Mouse (Mus musculus): ENCODE results near the gene Klf3. TPM values are rescaled to one million over a fixed set of nuclear protein-coding genes. Genes with fewer than 3 reads are reported as not detected.

Gene Klf3
- polyA plus RNA-seq, 1 experiment from 2014 or later: 88.0 TPM

- Histone ChIP-seq H3K36me3 (ENCODE audit: control insufficient read depth, insufficient read depth, low read length) (no peaks in the 10 kb centered on the region), H3K27me3 (replicated peaks; ENCODE audit: control insufficient read depth, insufficient read depth, low read length) (no peaks in the 10 kb centered on the region), H3K27ac (ENCODE audit: low read depth) (peak overlapping the region; percentile 82), H3K4me3 (ENCODE audit: low read depth, low read length) (no peak overlapping the region), H3K9ac (ENCODE audit: low read length) (no peak overlapping the region), H3K4me1 (replicated peaks; ENCODE audit: control insufficient read depth, insufficient read depth, low read length) (peaks cover 12% of the 10 kb centered on the region; the same call in 1 of the 2 replicates), H3K9me3 (ENCODE audit: control insufficient read depth, low read length) (peaks cover 6% of the 10 kb centered on the region; the same call in 1 of the 2 replicates), H3K4me2 (ENCODE audit: low read length) (no peak overlapping the region)
- DNase-seq (ENCODE audit: low spot score): no peak
- 32% methylated on average over 5 of the region's 5 CpGs for WGBS
- ATAC-seq (replicated peaks; ENCODE audit: low FRiP score, low TSS enrichment, low read depth): peak; percentile 63; the same call in 1 of the 2 replicates
Observed at GRCm38 (mm10) chr5:64852656-64853398, 49.6 kb downstream of the Klf3 start.

DNA sequence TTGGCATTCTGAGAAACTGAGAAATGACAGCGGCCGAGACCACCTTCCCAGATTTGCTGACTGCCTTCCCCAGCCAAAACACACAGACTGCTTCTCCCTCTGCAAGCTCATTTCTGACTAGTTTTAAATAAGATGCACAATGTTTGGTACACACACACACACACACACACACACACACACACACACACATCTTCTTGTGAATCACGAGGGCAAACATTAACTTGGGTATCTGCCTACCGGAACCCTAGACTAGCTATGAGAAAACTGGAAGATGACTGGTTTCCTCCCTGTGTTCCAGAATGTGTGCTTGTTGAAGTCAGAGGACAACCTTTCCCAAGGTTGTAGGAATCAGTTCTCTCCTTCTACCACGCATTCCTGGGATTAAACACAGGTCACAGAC is 50.2 kb downstream of the Klf3 start:
- Histone ChIP-seq H3K9ac (ENCODE audit: low read length) (no peak overlapping the region), H3K4me2 (ENCODE audit: low read length) (no peak overlapping the region), H3K4me1 (replicated peaks; ENCODE audit: control insufficient read depth, insufficient read depth, low read length) (peaks cover 12% of the 10 kb centered on the region; the same call in 1 of the 2 replicates), H3K9me3 (ENCODE audit: control insufficient read depth, low read length) (peaks cover 6% of the 10 kb centered on the region; the same call in 1 of the 2 replicates), H3K36me3 (ENCODE audit: control insufficient read depth, insufficient read depth, low read length) (no peaks in the 10 kb centered on the region), H3K27ac (ENCODE audit: low read depth) (peak overlapping the region; percentile 82), H3K27me3 (replicated peaks; ENCODE audit: control insufficient read depth, insufficient read depth, low read length) (no peaks in the 10 kb centered on the region), H3K4me3 (ENCODE audit: low read depth, low read length) (no peak overlapping the region)
- no peak for DNase-seq (ENCODE audit: low spot score)
- no peak for ATAC-seq (replicated peaks; ENCODE audit: low FRiP score, low TSS enrichment, low read depth)
- WGBS: 73% methylated on average over 5 of the region's 5 CpGs

DNA sequence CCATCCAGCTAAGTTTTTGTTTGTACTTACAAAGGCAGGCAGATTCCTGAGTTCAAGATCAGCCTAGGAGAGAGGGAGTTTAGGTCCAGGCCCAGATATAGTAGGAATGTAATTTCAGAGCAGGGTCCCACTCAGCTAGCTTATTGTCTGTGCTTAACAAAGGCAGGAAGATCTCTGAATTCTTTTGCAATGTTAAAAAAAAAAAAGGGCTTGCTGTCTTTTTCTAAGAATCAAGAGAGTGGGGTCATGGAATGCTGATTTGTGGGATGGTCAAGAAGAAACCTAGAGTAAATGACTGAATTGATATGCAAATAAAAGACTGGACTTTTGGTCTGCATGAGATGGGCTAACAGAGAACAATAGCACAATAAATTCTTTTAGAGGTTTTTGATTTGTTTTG is 52.0 kb downstream of the Klf3 start:
- ATAC-seq (replicated peaks; ENCODE audit: low FRiP score, low TSS enrichment, low read depth) (no peak), DNase-seq (ENCODE audit: low spot score) (no peak)
- no peaks in the 10 kb centered on the region for H3K27me3 ChIP-seq (replicated peaks; ENCODE audit: control insufficient read depth, insufficient read depth, low read length)
- no peak overlapping the region for H3K9ac ChIP-seq (ENCODE audit: low read length)
- no peak overlapping the region for H3K27ac ChIP-seq (ENCODE audit: low read depth)
- no peaks in the 10 kb centered on the region for H3K36me3 ChIP-seq (ENCODE audit: control insufficient read depth, insufficient read depth, low read length)
- peaks cover 6% of the 10 kb centered on the region; the same call in 1 of the 2 replicates for H3K9me3 ChIP-seq (ENCODE audit: control insufficient read depth, low read length)
- H3K4me2 ChIP-seq (ENCODE audit: low read length): no peak overlapping the region
- no peak overlapping the region for H3K4me3 ChIP-seq (ENCODE audit: low read depth, low read length)
- peaks cover 15% of the 10 kb centered on the region; the same call in 1 of the 2 replicates for H3K4me1 ChIP-seq (replicated peaks; ENCODE audit: control insufficient read depth, insufficient read depth, low read length)

GRCm38 (mm10) chr5:64860900-64861470 is 57.8 kb downstream of the Klf3 start:
- ATAC-seq (replicated peaks; ENCODE audit: low FRiP score, low TSS enrichment, low read depth) (no peak; the same call in 1 of the 2 replicates), DNase-seq (ENCODE audit: low spot score) (peak; percentile 68)
- H3K4me3 ChIP-seq (ENCODE audit: low read depth, low read length): no peak overlapping the region
- H3K36me3 ChIP-seq (ENCODE audit: control insufficient read depth, insufficient read depth, low read length): no peaks in the 10 kb centered on the region
- peak overlapping the region; percentile 36 for H3K4me2 ChIP-seq (ENCODE audit: low read length)
- peak overlapping the region; percentile 85 for H3K27ac ChIP-seq (ENCODE audit: low read depth)
- no peaks in the 10 kb centered on the region for H3K9me3 ChIP-seq (ENCODE audit: control insufficient read depth, low read length)
- 31% methylated on average over 5 of the region's 5 CpGs for WGBS
- H3K27me3 ChIP-seq (replicated peaks; ENCODE audit: control insufficient read depth, insufficient read depth, low read length): no peaks in the 10 kb centered on the region
- H3K9ac ChIP-seq (ENCODE audit: low read length): peak overlapping the region; percentile 12; the same call in 1 of the 2 replicates
- peaks cover 37% of the 10 kb centered on the region for H3K4me1 ChIP-seq (replicated peaks; ENCODE audit: control insufficient read depth, insufficient read depth, low read length)

DNA sequence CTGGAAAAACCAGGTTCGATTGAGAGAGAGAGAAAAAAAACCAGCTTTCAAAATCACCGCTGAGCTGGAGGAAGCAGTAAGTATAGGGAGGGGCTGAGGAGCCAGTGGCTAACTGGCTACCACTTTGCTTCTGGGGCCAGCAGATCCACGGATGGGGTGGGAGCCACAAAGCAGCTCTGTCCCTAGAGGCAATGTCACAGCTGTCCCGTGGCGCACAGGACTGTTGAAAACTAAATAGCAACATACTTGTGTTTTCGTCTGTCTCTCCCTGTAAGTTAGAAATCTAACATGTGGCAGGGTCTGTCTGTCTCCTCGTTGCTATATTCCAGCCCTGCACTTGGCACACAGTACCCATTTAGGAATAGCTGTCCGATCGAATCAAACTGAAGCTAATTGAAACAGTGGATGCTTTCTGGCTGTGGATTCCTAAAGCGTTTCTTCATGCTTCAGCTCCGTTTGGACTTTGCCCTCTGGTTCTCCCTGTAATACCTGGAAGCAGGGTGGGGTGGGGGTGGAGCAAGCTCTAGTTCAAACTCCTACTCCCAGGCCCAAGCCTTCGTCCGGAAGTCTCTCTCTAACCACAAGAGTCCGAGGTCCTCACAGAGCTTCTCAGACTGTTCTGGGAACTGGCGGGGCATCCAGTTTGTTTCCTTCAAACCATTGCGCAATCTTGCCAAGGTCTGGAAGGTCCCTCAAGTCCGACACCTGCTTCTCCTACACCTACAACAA is 58.4 kb downstream of the Klf3 start:
- no peaks in the 10 kb centered on the region for H3K27me3 ChIP-seq (replicated peaks; ENCODE audit: control insufficient read depth, insufficient read depth, low read length)
- peaks cover 42% of the 10 kb centered on the region for H3K4me1 ChIP-seq (replicated peaks; ENCODE audit: control insufficient read depth, insufficient read depth, low read length)
- no peaks in the 10 kb centered on the region for H3K36me3 ChIP-seq (ENCODE audit: control insufficient read depth, insufficient read depth, low read length)
- peak overlapping the region; percentile 12 for H3K9ac ChIP-seq (ENCODE audit: low read length)
- DNase-seq (ENCODE audit: low spot score) (peak; percentile 72), ATAC-seq (replicated peaks; ENCODE audit: low FRiP score, low TSS enrichment, low read depth) (peak; percentile 84)
- H3K4me2 ChIP-seq (ENCODE audit: low read length): peak overlapping the region; percentile 36
- WGBS: 33% methylated on average over 17 of the region's 17 CpGs
- peak overlapping the region; percentile 1; the same call in 1 of the 2 replicates for H3K4me3 ChIP-seq (ENCODE audit: low read depth, low read length)
- H3K27ac ChIP-seq (ENCODE audit: low read depth): peak overlapping the region; percentile 85
- no peaks in the 10 kb centered on the region for H3K9me3 ChIP-seq (ENCODE audit: control insufficient read depth, low read length)

- H3K4me1 ChIP-seq (replicated peaks; ENCODE audit: control insufficient read depth, insufficient read depth, low read length): peaks cover 48% of the 10 kb centered on the region
- no peaks in the 10 kb centered on the region for H3K9me3 ChIP-seq (ENCODE audit: control insufficient read depth, low read length)
- H3K27ac ChIP-seq (ENCODE audit: low read depth): peak overlapping the region; percentile 85
- H3K27me3 ChIP-seq (replicated peaks; ENCODE audit: control insufficient read depth, insufficient read depth, low read length): no peaks in the 10 kb centered on the region
- no peaks in the 10 kb centered on the region for H3K36me3 ChIP-seq (ENCODE audit: control insufficient read depth, insufficient read depth, low read length)
- ATAC-seq (replicated peaks; ENCODE audit: low FRiP score, low TSS enrichment, low read depth) (no peak), DNase-seq (ENCODE audit: low spot score) (no peak)
- no peak overlapping the region for H3K4me3 ChIP-seq (ENCODE audit: low read depth, low read length)
- no peak overlapping the region for H3K9ac ChIP-seq (ENCODE audit: low read length)
- H3K4me2 ChIP-seq (ENCODE audit: low read length): peak overlapping the region; percentile 36; the same call in 1 of the 2 replicates
- 25% methylated on average over 9 of the region's 9 CpGs for WGBS
Observed at GRCm38 (mm10) chr5:64862269-64862668, 59.1 kb downstream of the Klf3 start.

DNA sequence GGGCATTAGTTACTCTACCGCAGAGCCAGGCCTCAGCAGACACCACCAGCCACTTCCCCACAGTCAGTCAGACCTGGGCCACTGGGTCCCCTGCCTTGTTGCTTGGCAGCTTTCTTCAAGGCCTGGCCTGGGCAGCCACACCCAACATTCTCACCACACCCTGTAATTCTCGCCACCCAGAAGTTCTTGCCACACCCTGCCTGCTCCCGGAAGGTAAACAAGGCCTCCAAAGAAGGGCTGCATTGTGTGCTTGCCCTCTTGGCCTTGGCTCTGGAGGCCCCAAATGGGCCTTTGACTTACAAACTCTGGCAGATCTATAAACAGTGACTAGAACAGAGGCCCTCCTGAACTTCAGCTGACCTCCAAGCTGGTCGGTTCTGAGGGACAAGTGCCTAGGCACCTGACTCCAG is 61.5 kb downstream of the Klf3 start:
- WGBS: 24% methylated on average over 4 of the region's 4 CpGs
- no peak for DNase-seq (ENCODE audit: low spot score)
- Histone ChIP-seq H3K9me3 (ENCODE audit: control insufficient read depth, low read length) (no peaks in the 10 kb centered on the region), H3K27me3 (replicated peaks; ENCODE audit: control insufficient read depth, insufficient read depth, low read length) (no peaks in the 10 kb centered on the region), H3K4me3 (ENCODE audit: low read depth, low read length) (no peak overlapping the region), H3K4me1 (replicated peaks; ENCODE audit: control insufficient read depth, insufficient read depth, low read length) (peaks cover 48% of the 10 kb centered on the region), H3K9ac (ENCODE audit: low read length) (no peak overlapping the region), H3K36me3 (ENCODE audit: control insufficient read depth, insufficient read depth, low read length) (no peaks in the 10 kb centered on the region), H3K27ac (ENCODE audit: low read depth) (peak overlapping the region; percentile 83), H3K4me2 (ENCODE audit: low read length) (no peak overlapping the region)
- ATAC-seq (replicated peaks; ENCODE audit: low FRiP score, low TSS enrichment, low read depth): peak; percentile 78

DNA sequence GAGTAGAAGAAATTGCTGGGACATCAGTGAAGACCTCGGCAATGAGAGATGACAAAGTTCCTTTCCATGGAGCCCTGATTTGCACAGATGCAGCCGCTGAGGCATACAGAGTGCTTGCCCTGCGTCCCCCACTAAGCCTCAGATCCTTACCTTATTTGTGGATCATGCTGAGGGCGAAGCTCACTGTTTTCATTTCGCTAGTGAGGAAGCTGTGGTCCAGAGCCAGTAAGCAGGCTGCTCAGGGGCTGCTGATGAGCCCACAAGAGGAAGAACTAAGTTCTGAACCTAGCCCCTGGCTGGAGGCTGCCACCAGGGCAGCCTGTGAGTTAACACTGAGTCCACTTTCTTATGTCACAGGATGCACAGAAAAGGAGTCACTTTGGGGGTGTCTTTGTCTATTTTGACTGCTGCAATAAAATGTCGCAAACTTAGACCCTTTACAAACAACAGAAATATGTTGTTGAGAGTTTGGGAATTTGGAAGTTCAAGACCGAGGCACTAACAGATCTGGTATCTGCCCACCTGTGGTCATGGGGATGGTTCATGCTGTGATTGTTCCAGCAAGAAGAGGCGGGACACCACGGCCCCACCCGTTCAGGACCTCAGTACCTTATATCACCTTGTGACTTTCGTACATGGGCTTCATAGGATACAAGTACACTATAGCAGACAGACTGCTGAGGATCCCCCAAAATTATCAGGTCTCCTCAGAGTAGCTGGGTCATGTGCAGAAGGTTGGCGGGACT is 62.2 kb downstream of the Klf3 start:
- Histone ChIP-seq H3K36me3 (ENCODE audit: control insufficient read depth, insufficient read depth, low read length) (no peaks in the 10 kb centered on the region), H3K27me3 (replicated peaks; ENCODE audit: control insufficient read depth, insufficient read depth, low read length) (no peaks in the 10 kb centered on the region), H3K27ac (ENCODE audit: low read depth) (peak overlapping the region; percentile 83), H3K9me3 (ENCODE audit: control insufficient read depth, low read length) (no peaks in the 10 kb centered on the region), H3K4me3 (ENCODE audit: low read depth, low read length) (no peak overlapping the region), H3K4me2 (ENCODE audit: low read length) (no peak overlapping the region), H3K4me1 (replicated peaks; ENCODE audit: control insufficient read depth, insufficient read depth, low read length) (peaks cover 44% of the 10 kb centered on the region), H3K9ac (ENCODE audit: low read length) (no peak overlapping the region)
- DNase-seq (ENCODE audit: low spot score): no peak
- ATAC-seq (replicated peaks; ENCODE audit: low FRiP score, low TSS enrichment, low read depth): peak; percentile 5; the same call in 1 of the 2 replicates
- WGBS: 61% methylated on average over 12 of the region's 12 CpGs

Data from intestine, embryonic 14.5 days (tissue).